Mouse (Mus musculus) CD4-positive, CD25-positive, alpha-beta regulatory T cell, adult 2 months (primary cell): Measurements from ENCODE around the gene U2af1.
A peak's percentile ranks its signal among the peaks of the same experiment; 100 is the strongest.
"Not testable (repeated sequence)": the region's sequence is repeated elsewhere in the genome, so short reads cannot be mapped to it uniquely, and the experiment has no call there.

ENCODE experiments used
- DNase-seq: peaks from one replicate; pipeline ENCODE4 v3.0.0-alpha.2; 2012; ENCODE audit warnings: low read depth, low spot score

U2af1 gene

DNA sequence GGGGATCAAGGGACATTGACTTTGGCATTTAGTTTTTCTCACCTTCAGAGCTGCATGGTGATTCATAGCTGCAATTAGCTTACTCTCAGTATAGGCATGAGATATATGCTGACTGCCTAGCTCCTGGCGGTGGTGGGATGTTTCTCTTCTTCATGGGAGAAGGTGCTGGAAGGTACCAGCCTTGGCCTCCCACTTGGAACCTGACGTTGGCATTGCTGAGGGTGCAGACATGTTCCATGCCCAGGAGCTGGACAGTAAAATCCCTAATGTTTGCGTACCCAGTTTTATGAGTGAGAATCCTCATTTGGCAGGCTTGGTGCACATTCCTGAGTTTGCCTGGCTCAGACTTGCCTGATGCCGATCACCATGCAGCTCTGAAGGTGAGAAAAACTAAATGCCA is 35.6 kb downstream of the U2af1 start:
- no peak for DNase-seq

DNA sequence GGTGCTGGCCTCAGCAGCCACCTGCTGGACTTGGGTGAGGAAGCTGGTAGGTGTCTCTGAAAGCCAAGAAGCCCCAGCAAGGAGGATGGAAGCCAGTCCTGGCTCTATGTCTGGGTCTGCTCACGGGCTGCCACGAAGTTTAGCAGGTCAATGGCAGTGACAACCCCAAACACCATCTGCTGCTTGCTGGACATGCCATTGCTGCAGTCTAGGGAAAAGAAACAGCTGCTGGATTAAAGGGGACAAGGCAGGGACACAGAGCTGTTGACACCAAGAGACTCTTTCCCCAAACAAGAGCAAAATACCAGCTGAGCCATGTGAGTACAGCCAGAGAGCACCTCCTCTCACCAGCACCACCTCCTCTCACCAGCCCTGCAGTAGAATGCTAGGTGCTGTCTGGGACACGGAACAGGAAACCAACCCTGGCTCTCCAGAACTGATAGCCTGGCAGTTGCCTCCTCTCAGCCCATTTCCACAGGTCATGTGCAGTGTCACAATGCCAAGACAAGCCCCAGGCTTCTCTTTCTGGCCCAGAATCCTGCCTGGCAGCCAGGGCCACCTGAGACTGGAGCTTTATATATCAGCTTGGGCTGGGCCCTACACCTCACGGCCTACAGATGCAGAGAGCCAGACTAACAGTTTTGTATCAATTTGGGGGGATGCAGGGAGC is 45.5 kb downstream of the U2af1 start:
- no peak for DNase-seq

DNA sequence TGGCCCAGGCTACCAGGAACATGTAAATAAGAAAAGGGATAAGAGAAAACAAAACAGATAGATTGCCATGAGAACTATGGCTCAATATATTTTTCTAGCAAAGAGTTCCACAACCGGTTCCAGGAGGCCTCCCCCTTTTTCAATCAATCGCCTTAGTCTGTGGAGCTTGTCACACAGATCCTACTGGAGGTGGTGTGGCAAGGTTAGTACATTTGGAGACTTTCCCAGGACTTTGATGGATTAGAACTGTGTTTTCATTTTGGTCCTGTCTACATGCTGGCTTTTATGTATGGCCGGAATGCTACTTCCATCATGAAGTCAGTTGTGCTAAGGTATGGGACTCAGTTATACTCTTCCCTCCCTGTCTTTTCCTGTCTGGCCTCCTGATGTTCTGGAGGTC is 48.8 kb downstream of the U2af1 start:
- DNase-seq: no peak

DNA sequence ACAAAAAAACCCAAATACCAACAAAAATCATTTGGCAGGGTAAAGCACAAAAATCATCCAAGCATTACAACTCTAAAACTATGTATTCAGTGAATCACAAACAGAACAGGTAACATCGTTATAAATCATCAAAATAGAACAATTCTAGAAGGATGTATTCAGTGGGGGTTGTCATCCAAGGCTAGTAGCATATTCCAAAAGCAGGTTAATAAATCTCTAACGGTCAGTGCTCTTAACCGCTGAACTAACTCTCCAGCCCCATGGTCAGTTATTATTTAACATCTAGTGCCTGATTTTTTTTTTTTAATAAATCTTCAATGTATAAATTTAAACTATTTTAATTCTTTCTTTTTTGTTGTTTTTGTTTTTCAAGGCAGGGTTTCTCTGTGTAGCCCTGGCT is 49.5 kb downstream of the U2af1 start:
- not testable (repeated sequence) for DNase-seq

DNA sequence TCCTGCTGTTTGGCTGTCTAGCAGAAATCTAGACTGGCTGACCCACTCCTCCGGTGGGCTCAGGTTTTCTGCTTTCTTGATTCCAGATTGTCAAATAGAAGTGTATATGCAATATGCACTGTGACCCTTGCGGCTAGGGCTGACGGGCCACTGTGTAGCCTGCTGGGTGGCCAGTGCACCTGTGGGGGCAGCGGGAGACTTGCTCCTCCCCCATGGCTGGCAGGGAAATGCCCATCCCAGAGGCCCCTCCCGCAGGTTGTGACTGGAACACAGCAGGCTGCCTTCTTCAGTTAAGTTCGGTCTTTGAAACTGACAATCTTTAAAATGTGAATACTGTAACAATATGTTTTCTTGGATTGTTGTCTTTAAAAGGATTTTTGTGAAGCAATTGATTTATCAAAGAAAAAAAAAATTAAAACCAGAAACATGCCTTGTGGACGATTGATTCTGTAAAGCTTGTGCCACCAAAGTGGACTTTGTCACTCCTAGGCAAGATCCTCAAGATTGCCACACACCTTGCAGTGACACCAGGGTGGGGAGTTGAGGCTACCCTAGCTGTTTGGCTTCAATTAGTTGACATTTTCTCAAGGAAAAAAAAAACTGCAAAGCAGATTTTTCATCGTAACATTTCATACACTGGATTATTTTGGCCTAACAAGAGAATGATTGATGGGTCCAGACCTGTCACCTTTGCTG is 51.3 kb downstream of the U2af1 start:
- DNase-seq: no peak

DNA sequence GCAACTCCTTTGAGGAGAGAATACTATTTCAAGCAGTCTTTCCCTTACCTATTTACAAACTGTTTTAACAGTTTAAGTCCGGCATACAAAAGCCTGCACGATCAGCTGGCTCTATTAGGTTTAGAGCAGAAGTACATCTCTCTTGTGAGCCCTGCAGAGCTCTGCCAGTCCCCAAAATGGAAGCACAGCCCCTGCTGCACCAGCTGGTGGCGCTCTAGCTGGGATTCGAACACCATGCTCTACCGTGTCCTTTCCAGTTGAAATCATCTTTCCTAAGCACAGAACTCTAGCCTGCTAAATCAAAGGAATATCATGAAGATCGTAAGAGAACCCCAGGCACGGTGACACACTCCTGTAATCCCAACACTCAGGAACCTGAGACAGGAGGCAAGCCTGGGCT is 52.3 kb downstream of the U2af1 start:
- peak; percentile 22 for DNase-seq

DNA sequence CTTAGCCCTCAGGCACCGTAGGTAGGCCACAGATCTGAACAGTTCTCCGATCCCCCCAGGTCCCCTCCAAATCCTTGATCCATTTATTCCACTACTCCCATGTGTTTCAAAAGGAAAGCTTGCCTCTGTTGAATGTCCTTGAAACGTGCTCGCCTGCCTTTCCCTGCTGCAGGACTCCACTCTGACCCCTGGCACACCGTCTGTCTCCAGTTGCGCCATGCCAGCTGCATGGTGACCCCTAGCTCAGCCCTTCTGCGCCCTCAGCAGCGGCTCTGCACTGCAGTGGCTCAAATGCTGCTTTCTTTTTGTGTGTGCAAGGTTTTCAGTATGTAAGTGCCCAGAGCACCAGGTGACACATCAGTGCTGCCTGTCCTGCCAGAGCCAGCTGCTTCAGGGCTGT is 60.1 kb downstream of the U2af1 start:
- DNase-seq: no peak

DNA sequence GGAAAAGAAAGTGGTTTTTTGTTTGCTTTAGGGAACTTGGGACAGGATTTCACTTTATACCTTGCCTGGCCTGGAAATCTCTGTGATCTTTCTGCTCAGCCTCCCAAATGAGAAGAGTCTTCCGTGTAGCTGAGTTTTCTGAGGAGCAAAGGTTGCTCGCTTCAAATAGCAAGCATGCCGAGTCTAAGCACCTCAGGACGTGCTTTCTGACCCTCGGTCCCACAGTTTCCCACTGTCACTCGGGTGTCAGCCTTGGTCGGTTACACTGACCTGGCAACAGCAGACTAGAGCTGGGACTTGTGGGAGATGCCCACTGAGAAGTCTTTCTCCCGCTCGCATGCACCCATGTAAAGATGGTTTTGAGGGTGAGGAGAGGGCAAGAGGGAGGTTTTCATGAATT is 60.7 kb downstream of the U2af1 start:
- no peak for DNase-seq
